Mouse (Mus musculus) lung, postnatal 0 days (tissue): ENCODE results near the gene Fam206a. TPM values are rescaled to one million over a fixed set of nuclear protein-coding genes. Genes with fewer than 3 reads are reported as not detected.

ENCODE experiments used
- ATAC-seq: fragments of 200-750 bp; cut with Nextera tagmentation; 2 replicates; pipeline ENCODE4 v1.8.0; 2017; ENCODE audit warnings: moderate library complexity
- DNase-seq: peaks from one replicate; pipeline ENCODE4 v3.0.0-alpha.2; 2016; ENCODE audit warnings: low spot score
- H3K27ac ChIP-seq: fragments of 300-500 bp; sonication (generic); 2 replicates; pipeline ENCODE4 v1.5.1; 2014; ENCODE audit warnings: antibody characterized with exemption, mild to moderate bottlenecking, low read length, mixed read lengths
- H3K27me3 ChIP-seq: fragments of 300-500 bp; sonication (generic); replicated peaks from 2 replicates; pipeline ENCODE4 v1.6.1; 2014; ENCODE audit warnings: low read length, mixed read lengths; ENCODE audit not compliant: insufficient read depth
- H3K36me3 ChIP-seq: fragments of 300-500 bp; sonication (generic); 2 replicates; pipeline ENCODE4 v1.6.1; 2014; ENCODE audit warnings: low read length, mixed read lengths; ENCODE audit not compliant: insufficient read depth
- H3K4me1 ChIP-seq: fragments of 300-500 bp; sonication (generic); 2 replicates; pipeline ENCODE4 v1.6.1; 2014; ENCODE audit warnings: antibody characterized with exemption, low read depth, low read length, mixed read lengths; ENCODE audit not compliant: insufficient read depth
- H3K4me2 ChIP-seq: fragments of 300-500 bp; sonication (generic); replicated peaks from 2 replicates; pipeline ENCODE4 v1.6.1; 2014; ENCODE audit warnings: low read depth, mild to moderate bottlenecking, low read length, moderate library complexity, mixed read lengths
- H3K4me3 ChIP-seq: fragments of 300-500 bp; sonication (generic); 2 replicates; pipeline ENCODE4 v1.5.1; 2014; ENCODE audit warnings: low read depth, low read length
- H3K9ac ChIP-seq: fragments of 300-500 bp; sonication (generic); replicated peaks from 2 replicates; pipeline ENCODE4 v1.6.1; 2014; ENCODE audit warnings: low read depth, mild to moderate bottlenecking
- H3K9me3 ChIP-seq: fragments of 300-500 bp; sonication (generic); 2 replicates; pipeline ENCODE4 v1.6.1; 2016; ENCODE audit warnings: low read length, mixed read lengths
- CTCF ChIP-seq: IDR thresholded peaks from 2 replicates; pipeline ENCODE4 v1.5.1; 2016; ENCODE audit warnings: antibody characterized with exemption, mild to moderate bottlenecking
- EP300 ChIP-seq: IDR thresholded peaks from 2 replicates; pipeline ENCODE4 v1.6.1; 2016; ENCODE audit warnings: antibody characterized with exemption, mild to moderate bottlenecking, control low read depth
- WGBS: fragments of 180-500 bp; shearing (Covaris S2); extraction: QIAGEN DNeasy Blood & Tissue Kit; methylation state at CpG from one replicate; pipeline ENCODE4 v1.1.7; 2014; 5-methylcytosine and 5-hydroxymethylcytosine counted together
- polyA plus RNA-seq: library from polyadenylated mRNA; unstranded; fragments of >200 nt; fragmentation: Nextera tagmentation; extraction: Ambion mirVana; gene quantifications from 2 replicates; pipeline ENCODE4 v1.2.1, GENCODE M21; 2015

Gene Fam206a
- polyA plus RNA-seq, 1 experiment from 2014 or later: 4.3 TPM

- ATAC-seq: no peak
- DNase-seq: no peak
- TF ChIP-seq EP300: no peak
- no peak for TF ChIP-seq CTCF
- no peaks in the 10 kb centered on the region for H3K27me3 ChIP-seq
- H3K4me2 ChIP-seq: no peak overlapping the region
- H3K9ac ChIP-seq: no peak overlapping the region
- H3K4me3 ChIP-seq: no peak overlapping the region
- H3K36me3 ChIP-seq: peaks cover 4% of the 10 kb centered on the region; the same call in 1 of the 2 replicates
- H3K27ac ChIP-seq: no peak overlapping the region
- 67% methylated on average over 6 of the region's 6 CpGs for WGBS
- H3K9me3 ChIP-seq: no peaks in the 10 kb centered on the region
- no peaks in the 10 kb centered on the region for H3K4me1 ChIP-seq
Measured at GRCm38 (mm10) chr4:56837661-56838060, 35.5 kb downstream of the Fam206a start.

GRCm38 (mm10) chr4:56840297-56840696, 38.2 kb downstream of the Fam206a start:
- H3K27me3 ChIP-seq: no peaks in the 10 kb centered on the region
- 0 out of 2 replicates have a peak, but pooled peaks cover 7% of the 10 kb centered on the region for H3K36me3 ChIP-seq
- H3K27ac ChIP-seq: no peak overlapping the region
- no peak overlapping the region for H3K4me2 ChIP-seq
- WGBS: 52% methylated on average over 3 of the region's 3 CpGs
- no peaks in the 10 kb centered on the region for H3K9me3 ChIP-seq
- ATAC-seq: no peak
- DNase-seq: no peak
- TF ChIP-seq CTCF (no peak), EP300 (no peak)
- H3K9ac ChIP-seq: no peak overlapping the region
- no peak overlapping the region for H3K4me3 ChIP-seq
- no peaks in the 10 kb centered on the region for H3K4me1 ChIP-seq

GRCm38 (mm10) chr4:56842501-56842900, 40.4 kb downstream of the Fam206a start:
- Histone ChIP-seq H3K27ac (no peak overlapping the region), H3K36me3 (0 out of 2 replicates have a peak, but pooled peaks cover 7% of the 10 kb centered on the region), H3K9me3 (no peaks in the 10 kb centered on the region), H3K4me3 (no peak overlapping the region), H3K9ac (no peak overlapping the region), H3K4me2 (no peak overlapping the region), H3K4me1 (no peaks in the 10 kb centered on the region), H3K27me3 (no peaks in the 10 kb centered on the region)
- DNase-seq (no peak), ATAC-seq (no peak)
- TF ChIP-seq EP300: no peak
- TF ChIP-seq CTCF: no peak
- 73% methylated on average over 7 of the region's 7 CpGs for WGBS

GRCm38 (mm10) chr4:56843963-56844362, 41.8 kb downstream of the Fam206a start:
- no peak overlapping the region for H3K27ac ChIP-seq
- WGBS: 86% methylated on average over 2 of the region's 2 CpGs
- no peaks in the 10 kb centered on the region for H3K4me1 ChIP-seq
- no peak overlapping the region for H3K4me3 ChIP-seq
- no peaks in the 10 kb centered on the region for H3K9me3 ChIP-seq
- H3K4me2 ChIP-seq: no peak overlapping the region
- TF ChIP-seq CTCF: peak; percentile 35; the same call in 1 of the 2 replicates
- TF ChIP-seq EP300: no peak
- 0 out of 2 replicates have a peak, but pooled peaks cover 7% of the 10 kb centered on the region for H3K36me3 ChIP-seq
- ATAC-seq: no peak
- DNase-seq: no peak
- no peaks in the 10 kb centered on the region for H3K27me3 ChIP-seq
- H3K9ac ChIP-seq: no peak overlapping the region

GRCm38 (mm10) chr4:56844911-56845310, 42.8 kb downstream of the Fam206a start:
- WGBS: 91% methylated on average over 4 of the region's 4 CpGs
- H3K27me3 ChIP-seq: no peaks in the 10 kb centered on the region
- no peak overlapping the region for H3K9ac ChIP-seq
- TF ChIP-seq EP300 (no peak), CTCF (no peak)
- H3K27ac ChIP-seq: no peak overlapping the region
- no peaks in the 10 kb centered on the region for H3K9me3 ChIP-seq
- H3K4me3 ChIP-seq: no peak overlapping the region
- no peak overlapping the region for H3K4me2 ChIP-seq
- H3K4me1 ChIP-seq: no peaks in the 10 kb centered on the region
- ATAC-seq (no peak), DNase-seq (no peak)
- H3K36me3 ChIP-seq: 0 out of 2 replicates have a peak, but pooled peaks cover 7% of the 10 kb centered on the region

- Histone ChIP-seq H3K4me3 (no peak overlapping the region), H3K27ac (no peak overlapping the region), H3K4me2 (no peak overlapping the region), H3K9ac (no peak overlapping the region), H3K36me3 (0 out of 2 replicates have a peak, but pooled peaks cover 4% of the 10 kb centered on the region), H3K9me3 (no peaks in the 10 kb centered on the region), H3K4me1 (no peaks in the 10 kb centered on the region), H3K27me3 (no peaks in the 10 kb centered on the region)
- DNase-seq (no peak), ATAC-seq (no peak)
- TF ChIP-seq EP300 (no peak), CTCF (no peak)
- WGBS: 71% methylated on average over 12 of the region's 12 CpGs
Measured at GRCm38 (mm10) chr4:56845896-56846533, 43.9 kb downstream of the Fam206a start.
